Mouse (Mus musculus) lung, postnatal 0 days (tissue): ENCODE results near the gene 5330417C22Rik. TPM values are rescaled to one million over a fixed set of nuclear protein-coding genes. Genes with fewer than 3 reads are reported as not detected.
"Not testable (repeated sequence)": the region's sequence is repeated elsewhere in the genome, so short reads cannot be mapped to it uniquely, and the experiment has no call there.

Source experiments
- ATAC-seq: fragments of 200-750 bp; cut with Nextera tagmentation; 2 replicates; pipeline ENCODE4 v1.8.0; 2017; ENCODE audit warnings: moderate library complexity
- DNase-seq: peaks from one replicate; pipeline ENCODE4 v3.0.0-alpha.2; 2016; ENCODE audit warnings: low spot score
- H3K27ac ChIP-seq: fragments of 300-500 bp; sonication (generic); 2 replicates; pipeline ENCODE4 v1.5.1; 2014; ENCODE audit warnings: antibody characterized with exemption, mild to moderate bottlenecking, low read length, mixed read lengths
- H3K27me3 ChIP-seq: fragments of 300-500 bp; sonication (generic); replicated peaks from 2 replicates; pipeline ENCODE4 v1.6.1; 2014; ENCODE audit warnings: low read length, mixed read lengths; ENCODE audit not compliant: insufficient read depth
- H3K36me3 ChIP-seq: fragments of 300-500 bp; sonication (generic); 2 replicates; pipeline ENCODE4 v1.6.1; 2014; ENCODE audit warnings: low read length, mixed read lengths; ENCODE audit not compliant: insufficient read depth
- H3K4me1 ChIP-seq: fragments of 300-500 bp; sonication (generic); 2 replicates; pipeline ENCODE4 v1.6.1; 2014; ENCODE audit warnings: antibody characterized with exemption, low read depth, low read length, mixed read lengths; ENCODE audit not compliant: insufficient read depth
- H3K4me2 ChIP-seq: fragments of 300-500 bp; sonication (generic); replicated peaks from 2 replicates; pipeline ENCODE4 v1.6.1; 2014; ENCODE audit warnings: low read depth, mild to moderate bottlenecking, low read length, moderate library complexity, mixed read lengths
- H3K4me3 ChIP-seq: fragments of 300-500 bp; sonication (generic); 2 replicates; pipeline ENCODE4 v1.5.1; 2014; ENCODE audit warnings: low read depth, low read length
- H3K9ac ChIP-seq: fragments of 300-500 bp; sonication (generic); replicated peaks from 2 replicates; pipeline ENCODE4 v1.6.1; 2014; ENCODE audit warnings: low read depth, mild to moderate bottlenecking
- H3K9me3 ChIP-seq: fragments of 300-500 bp; sonication (generic); 2 replicates; pipeline ENCODE4 v1.6.1; 2016; ENCODE audit warnings: low read length, mixed read lengths
- CTCF ChIP-seq: IDR thresholded peaks from 2 replicates; pipeline ENCODE4 v1.5.1; 2016; ENCODE audit warnings: antibody characterized with exemption, mild to moderate bottlenecking
- EP300 ChIP-seq: IDR thresholded peaks from 2 replicates; pipeline ENCODE4 v1.6.1; 2016; ENCODE audit warnings: antibody characterized with exemption, mild to moderate bottlenecking, control low read depth
- WGBS: fragments of 180-500 bp; shearing (Covaris S2); extraction: QIAGEN DNeasy Blood & Tissue Kit; methylation state at CpG from one replicate; pipeline ENCODE4 v1.1.7; 2014; 5-methylcytosine and 5-hydroxymethylcytosine counted together
- polyA plus RNA-seq: library from polyadenylated mRNA; unstranded; fragments of >200 nt; fragmentation: Nextera tagmentation; extraction: Ambion mirVana; gene quantifications from 2 replicates; pipeline ENCODE4 v1.2.1, GENCODE M21; 2015

The 5330417C22Rik gene
- polyA plus RNA-seq, 1 experiment from 2014 or later: 45.7 TPM

- no peaks in the 10 kb centered on the region for H3K36me3 ChIP-seq
- WGBS: 85% methylated on average over 14 of the region's 14 CpGs
- H3K4me3 ChIP-seq: peak overlapping the region; percentile 83; the same call in 1 of the 2 replicates
- H3K27ac ChIP-seq: no peak overlapping the region
- no peak for TF ChIP-seq EP300
- no peak for TF ChIP-seq CTCF
- peak overlapping the region; percentile 71; the same call in 1 of the 2 replicates for H3K4me2 ChIP-seq
- no peaks in the 10 kb centered on the region for H3K4me1 ChIP-seq
- H3K9ac ChIP-seq: no peak overlapping the region
- H3K9me3 ChIP-seq: no peaks in the 10 kb centered on the region
- ATAC-seq (no peak), DNase-seq (no peak)
- H3K27me3 ChIP-seq: no peaks in the 10 kb centered on the region
Measured at GRCm38 (mm10) chr3:108570813-108571212, 34.5 kb upstream of the 5330417C22Rik start.

- H3K36me3 ChIP-seq, H3K4me2 ChIP-seq, H3K27me3 ChIP-seq, H3K4me1 ChIP-seq, DNase-seq, H3K4me3 ChIP-seq, H3K9ac ChIP-seq, H3K27ac ChIP-seq, ATAC-seq, H3K9me3 ChIP-seq: not testable (repeated sequence)
- 44% methylated on average over 2 of the region's 3 CpGs for WGBS
Measured at GRCm38 (mm10) chr3:108569636-108570035, 33.3 kb upstream of the 5330417C22Rik start.

- Histone ChIP-seq H3K27me3 (no peaks in the 10 kb centered on the region), H3K9me3 (no peaks in the 10 kb centered on the region), H3K4me3 (no peak overlapping the region), H3K4me1 (no peaks in the 10 kb centered on the region), H3K9ac (no peak overlapping the region), H3K36me3 (no peaks in the 10 kb centered on the region), H3K27ac (no peak overlapping the region), H3K4me2 (no peak overlapping the region)
- 58% methylated on average over 15 of the region's 15 CpGs for WGBS
- ATAC-seq (no peak), DNase-seq (no peak)
- TF ChIP-seq CTCF: no peak
- no peak for TF ChIP-seq EP300
Measured at GRCm38 (mm10) chr3:108567990-108568877, 31.9 kb upstream of the 5330417C22Rik start.

GRCm38 (mm10) chr3:108563309-108563708 is 27.0 kb upstream of the 5330417C22Rik start:
- H3K36me3 ChIP-seq: peaks cover 6% of the 10 kb centered on the region; the same call in 1 of the 2 replicates
- peak; percentile 22 for ATAC-seq
- peak overlapping the region; percentile 77 for H3K4me2 ChIP-seq
- peak overlapping the region; percentile 95 for H3K27ac ChIP-seq
- H3K4me1 ChIP-seq: peaks cover 10% of the 10 kb centered on the region
- no peaks in the 10 kb centered on the region for H3K27me3 ChIP-seq
- no peak; the same call in 1 of the 2 replicates for TF ChIP-seq EP300
- TF ChIP-seq CTCF: peak; percentile 86
- H3K4me3 ChIP-seq: peak overlapping the region; percentile 82
- WGBS: 1% methylated on average over 4 of the region's 4 CpGs
- peak; percentile 94 for DNase-seq
- H3K9me3 ChIP-seq: no peaks in the 10 kb centered on the region
- peak overlapping the region; percentile 41; the same call in 1 of the 2 replicates for H3K9ac ChIP-seq

GRCm38 (mm10) chr3:108562777-108563271 is 26.5 kb upstream of the 5330417C22Rik start:
- H3K9me3 ChIP-seq: no peaks in the 10 kb centered on the region
- peaks cover 10% of the 10 kb centered on the region; the same call in 1 of the 2 replicates for H3K36me3 ChIP-seq
- H3K4me1 ChIP-seq: peaks cover 10% of the 10 kb centered on the region
- no peaks in the 10 kb centered on the region for H3K27me3 ChIP-seq
- ATAC-seq (peak; percentile 66), DNase-seq (no peak)
- WGBS: 3% methylated on average over 15 of the region's 15 CpGs
- peak overlapping the region; percentile 82 for H3K4me3 ChIP-seq
- H3K27ac ChIP-seq: peak overlapping the region; percentile 95
- H3K9ac ChIP-seq: peak overlapping the region; percentile 41; the same call in 1 of the 2 replicates
- peak; percentile 61 for TF ChIP-seq CTCF
- no peak for TF ChIP-seq EP300
- H3K4me2 ChIP-seq: peak overlapping the region; percentile 77

- H3K27me3 ChIP-seq: no peaks in the 10 kb centered on the region
- peak within 1 kb of the TSS; percentile 77 for H3K4me2 ChIP-seq
- peak within 1 kb of the TSS; percentile 82 for H3K4me3 ChIP-seq
- H3K9ac ChIP-seq: peak within 1 kb of the TSS; percentile 84
- TF ChIP-seq EP300 (peak; percentile 97), CTCF (no peak)
- ATAC-seq (peak; percentile 97), DNase-seq (peak; percentile 100)
- H3K27ac ChIP-seq: peak within 1 kb of the TSS; percentile 95
- H3K36me3 ChIP-seq: peaks cover 11% of the 10 kb centered on the region; the same call in 1 of the 2 replicates
- peaks cover 10% of the 10 kb centered on the region for H3K4me1 ChIP-seq
- WGBS: under 1% methylated on average over 45 of the region's 45 CpGs
- H3K9me3 ChIP-seq: no peaks in the 10 kb centered on the region
Measured at GRCm38 (mm10) chr3:108562133-108562730, 25.9 kb upstream of the 5330417C22Rik start, which contains the start of gene Tmem167b. Tmem167b (minus strand) TSS chr3:108562466.
